Mouse (Mus musculus) lung, adult 18-20 months (tissue): Measurements from ENCODE around the gene Rdh8.

Experiments used
- DNase-seq, 2 experiments: peaks; one replicate each; pipeline ENCODE4 v3.0.0; 2022; ENCODE audit warnings: mixed read lengths in 2 of 2

Rdh8 gene

GRCm38 (mm10) chr9:20837184-20837947 is 19.1 kb downstream of the Rdh8 start:
- no peak for DNase-seq

DNA sequence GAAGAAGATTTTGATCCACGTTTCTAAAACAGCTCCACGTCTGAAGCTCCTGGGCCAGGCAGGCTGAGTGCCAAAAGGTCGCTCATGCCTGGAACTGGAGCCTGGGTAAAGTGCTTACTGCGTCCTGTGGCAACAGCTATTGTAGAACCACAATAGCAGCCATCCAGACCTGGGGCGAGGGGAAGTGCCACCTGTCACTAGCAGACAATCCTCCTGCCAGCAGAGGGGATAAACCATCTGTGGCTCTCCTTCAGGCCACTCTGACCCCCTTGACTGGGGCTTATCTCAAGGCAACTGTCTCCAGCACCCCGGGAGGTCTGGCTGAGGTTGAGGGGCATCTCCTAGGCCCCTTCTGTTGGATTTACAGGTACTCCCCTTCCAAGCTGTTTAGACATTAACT is 20.6 kb downstream of the Rdh8 start:
- DNase-seq, result no peak

DNA sequence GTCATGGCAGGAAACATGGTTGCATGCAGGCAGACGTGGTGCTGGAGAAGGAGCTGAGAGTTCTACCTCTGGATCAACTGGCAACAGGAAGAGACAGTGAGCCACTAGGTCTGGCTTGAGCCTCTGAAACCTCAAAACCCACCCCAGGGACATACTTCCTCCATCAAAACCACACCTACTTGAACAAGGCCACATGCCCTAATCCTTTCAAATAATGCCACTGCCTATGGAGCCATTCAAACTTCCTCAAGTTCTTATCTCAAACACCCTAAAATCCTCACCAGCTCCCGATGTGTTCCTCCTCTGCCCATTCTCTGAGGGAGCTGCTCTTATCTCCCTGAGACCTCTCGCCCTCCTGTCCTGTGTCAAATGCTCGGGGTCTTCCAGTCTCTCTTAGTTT is 23.9 kb downstream of the Rdh8 start:
- DNase-seq, result no peak

DNA sequence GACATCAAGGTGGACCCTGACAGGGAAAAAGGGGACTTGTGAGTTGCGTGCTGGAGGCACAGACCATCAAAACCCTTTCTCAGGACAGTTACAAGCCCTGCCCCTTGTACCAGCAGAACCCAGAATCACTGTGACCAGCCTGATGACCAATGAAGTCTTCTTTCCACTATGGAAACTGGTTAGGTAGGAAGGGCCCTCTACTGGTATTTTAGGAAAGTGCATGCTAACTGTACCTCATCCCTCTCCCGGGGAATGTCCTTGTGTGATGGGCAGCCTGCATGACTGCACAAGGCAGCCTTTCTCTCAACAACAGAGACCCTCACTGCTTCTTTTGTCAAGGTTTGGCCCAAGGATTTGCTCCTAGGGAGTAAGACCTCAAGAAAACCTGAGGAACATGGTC is 24.4 kb downstream of the Rdh8 start:
- no peak for DNase-seq

DNA sequence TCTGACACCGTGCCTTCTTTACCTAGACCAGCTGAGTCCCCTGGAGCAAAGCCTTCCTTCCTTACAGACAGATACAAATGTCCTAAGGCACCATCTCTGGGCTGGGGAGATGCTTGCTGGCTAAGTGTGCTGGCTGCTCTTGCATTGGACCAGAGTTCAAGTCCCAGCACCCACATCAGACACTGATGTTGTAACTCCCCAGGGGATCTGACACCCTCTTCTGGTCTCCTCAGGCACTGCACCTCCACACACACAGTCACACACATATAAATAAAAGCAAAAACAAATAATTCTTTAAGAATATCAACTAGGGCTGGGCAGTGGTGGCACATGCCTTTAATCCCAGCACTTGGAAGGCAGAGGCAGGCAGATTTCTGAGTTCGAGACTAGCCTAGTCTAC is 31.9 kb downstream of the Rdh8 start:
- DNase-seq, result no peak

- peak; percentile 31 to 49 for DNase-seq
Observed at GRCm38 (mm10) chr9:20857131-20857530, 38.8 kb downstream of the Rdh8 start.

DNA sequence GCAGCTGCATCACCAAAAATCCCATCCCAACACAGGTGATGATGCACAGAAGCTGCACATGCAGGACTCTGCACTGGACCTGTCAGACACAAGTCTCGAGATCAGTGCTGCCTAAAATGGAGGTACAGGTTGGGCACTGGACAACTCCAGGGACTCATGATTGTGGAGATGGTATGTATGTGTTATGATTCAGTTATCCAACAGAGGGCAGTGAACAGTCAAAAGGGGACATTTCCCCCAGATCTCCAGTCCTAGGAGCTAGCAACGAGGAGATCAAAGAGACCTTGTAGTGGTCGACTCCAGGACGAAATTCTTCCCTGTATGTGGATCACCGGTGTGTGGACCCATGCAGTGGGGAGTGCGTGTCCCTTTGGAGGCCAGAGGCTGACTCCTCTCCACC is 41.6 kb downstream of the Rdh8 start:
- no peak for DNase-seq

DNA sequence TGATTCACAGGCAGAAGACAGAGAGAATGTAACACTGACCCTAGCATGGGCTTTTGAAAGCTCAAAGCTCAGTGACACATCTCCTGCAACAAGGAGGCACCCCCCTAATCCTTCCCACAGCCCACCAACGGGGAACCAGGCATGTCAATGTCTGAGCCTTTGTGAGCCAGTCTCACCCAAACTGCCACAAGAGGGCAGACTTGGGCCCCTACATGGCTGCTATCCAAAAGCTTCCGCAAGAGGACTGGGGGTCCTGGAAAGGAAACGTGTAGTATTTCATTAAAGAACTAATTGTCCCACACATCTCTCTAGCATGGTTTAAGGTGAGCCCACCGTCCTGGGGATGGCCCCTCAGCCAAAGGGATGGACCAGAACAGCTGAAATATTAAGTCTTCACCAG is 43.5 kb downstream of the Rdh8 start:
- no peak for DNase-seq

- no peak for DNase-seq
Observed at GRCm38 (mm10) chr9:20862225-20862624, 43.9 kb downstream of the Rdh8 start.

DNA sequence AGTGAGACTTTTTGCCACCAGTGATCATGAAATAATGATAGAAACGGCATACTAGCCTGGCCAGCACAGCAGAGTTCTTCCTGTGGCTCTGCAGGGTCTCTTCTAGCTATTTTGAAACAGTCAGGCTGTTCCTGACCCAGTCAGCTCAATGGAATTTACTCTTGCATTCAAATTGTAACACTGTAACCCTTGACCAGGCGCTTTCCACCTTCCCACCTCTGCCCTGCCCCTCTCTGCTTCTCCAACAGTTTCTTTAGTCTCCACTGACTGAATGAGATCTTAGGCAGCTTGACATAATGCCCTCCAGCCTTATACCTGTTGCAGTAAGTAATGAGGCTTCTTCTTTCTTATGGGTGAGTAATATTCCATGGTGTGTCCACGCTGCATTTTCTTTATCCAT is 48.6 kb downstream of the Rdh8 start:
- DNase-seq, result no peak

GRCm38 (mm10) chr9:20868448-20869001 is 50.2 kb downstream of the Rdh8 start, which contains the start of gene A230050P20Rik:
Gene A230050P20Rik, plus strand, starts transcription at chr9:20868642.
- DNase-seq, result peak; percentile 63 to 68

- DNase-seq, result peak; percentile 25 to 31
Observed at GRCm38 (mm10) chr9:20869246-20869645, 50.9 kb downstream of the Rdh8 start.

DNA sequence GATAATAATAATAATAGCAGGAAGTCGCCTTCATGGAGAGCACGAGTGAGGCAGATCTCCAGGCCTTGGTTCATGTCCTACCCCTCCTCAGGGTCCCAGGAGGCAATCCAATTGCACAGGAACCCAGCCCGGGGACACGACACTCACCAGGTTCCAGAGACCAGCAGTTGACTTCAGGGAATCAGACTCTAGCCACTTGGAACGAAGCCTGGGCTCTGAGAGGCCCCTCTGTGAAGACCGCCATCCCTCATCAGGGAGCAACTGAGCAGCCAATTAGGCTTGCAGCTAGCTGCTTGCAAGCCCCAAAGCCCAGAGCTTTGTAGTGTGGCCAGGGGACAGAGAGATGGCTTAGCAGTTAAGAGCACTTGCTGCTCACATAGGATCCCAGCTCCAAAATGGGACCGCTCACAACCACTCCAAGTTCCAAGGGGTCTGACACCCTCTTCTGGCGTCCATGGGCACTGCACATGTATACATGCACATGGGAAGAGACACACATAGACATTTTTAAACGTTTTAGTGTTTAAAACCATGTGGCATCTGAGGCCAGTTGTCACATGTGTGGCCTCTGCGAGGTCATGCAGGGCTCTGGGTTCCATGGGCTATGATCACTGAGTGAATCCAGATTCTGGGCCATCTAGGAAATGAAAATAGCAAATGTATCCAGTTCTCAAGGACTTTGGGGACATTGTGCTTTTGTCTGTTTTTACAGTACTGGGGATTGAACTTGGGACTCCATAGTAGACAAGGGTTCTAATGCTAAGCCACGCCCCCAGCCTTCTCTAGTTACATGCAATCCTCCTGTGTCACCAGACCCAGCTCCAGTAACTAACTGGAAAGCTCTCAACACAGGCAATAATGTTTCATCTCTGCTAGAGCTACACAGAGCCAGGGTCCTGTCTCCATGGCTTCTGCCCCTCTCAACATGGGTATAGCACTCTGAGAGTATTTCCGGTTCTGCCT is 52.2 kb downstream of the Rdh8 start:
- DNase-seq, result no peak

DNA sequence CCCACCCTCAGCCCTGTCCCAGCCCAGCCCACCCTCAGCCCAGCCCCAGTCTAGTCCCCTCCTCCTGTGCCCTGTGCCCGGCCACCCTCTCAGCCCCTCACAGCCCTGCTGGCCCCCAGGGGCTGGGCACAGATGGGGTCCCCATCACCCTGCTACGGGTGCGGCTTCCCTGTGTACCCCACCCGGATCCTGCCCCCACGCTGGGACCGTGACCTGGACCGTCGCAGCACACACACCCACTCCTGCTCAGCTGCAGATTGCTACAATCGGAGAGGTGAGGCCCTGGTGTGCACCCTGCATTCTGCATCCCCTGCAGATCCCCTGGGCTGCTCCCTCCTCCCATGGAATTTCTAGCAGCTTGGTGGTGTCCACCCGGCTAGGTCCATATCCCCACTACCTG is 54.7 kb downstream of the Rdh8 start:
- DNase-seq, result no peak

DNA sequence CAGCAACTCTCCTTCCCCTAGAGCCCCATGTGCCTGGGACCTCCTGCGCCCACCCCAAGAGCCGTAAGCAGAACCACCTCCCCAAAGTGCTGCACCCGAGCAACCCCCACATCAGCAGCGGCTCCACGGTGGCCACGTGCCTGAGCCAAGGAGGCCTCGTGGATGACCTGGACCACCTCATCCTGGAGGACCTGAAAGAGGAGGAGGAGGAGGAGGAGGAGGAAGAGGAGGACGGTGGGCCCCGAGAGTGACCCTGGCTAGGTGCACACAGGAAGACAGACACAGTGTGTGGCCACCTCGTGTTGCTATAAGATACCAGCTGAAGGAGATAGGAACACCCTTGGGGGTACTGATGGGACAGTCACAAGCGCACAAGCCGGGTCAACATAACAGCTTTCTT is 55.2 kb downstream of the Rdh8 start:
- DNase-seq, result no peak

GRCm38 (mm10) chr9:20875021-20875790 is 56.9 kb downstream of the Rdh8 start:
- DNase-seq, result no peak
